Mouse (Mus musculus): ENCODE data around the gene Gjb5.

The Gjb5 gene

GRCm38 (mm10) chr4:127358018-127358417, at the start of gene Gjb5:
TSS of gene Gjb5 (minus strand) at chr4:127358181.
- DNase-seq: peak; percentile 5

GRCm38 (mm10) chr4:127402614-127403013, 44.6 kb upstream of the Gjb5 start:
- DNase-seq: no peak

- no peak for DNase-seq
Observed at GRCm38 (mm10) chr4:127402166-127402565, 44.2 kb upstream of the Gjb5 start.

DNA sequence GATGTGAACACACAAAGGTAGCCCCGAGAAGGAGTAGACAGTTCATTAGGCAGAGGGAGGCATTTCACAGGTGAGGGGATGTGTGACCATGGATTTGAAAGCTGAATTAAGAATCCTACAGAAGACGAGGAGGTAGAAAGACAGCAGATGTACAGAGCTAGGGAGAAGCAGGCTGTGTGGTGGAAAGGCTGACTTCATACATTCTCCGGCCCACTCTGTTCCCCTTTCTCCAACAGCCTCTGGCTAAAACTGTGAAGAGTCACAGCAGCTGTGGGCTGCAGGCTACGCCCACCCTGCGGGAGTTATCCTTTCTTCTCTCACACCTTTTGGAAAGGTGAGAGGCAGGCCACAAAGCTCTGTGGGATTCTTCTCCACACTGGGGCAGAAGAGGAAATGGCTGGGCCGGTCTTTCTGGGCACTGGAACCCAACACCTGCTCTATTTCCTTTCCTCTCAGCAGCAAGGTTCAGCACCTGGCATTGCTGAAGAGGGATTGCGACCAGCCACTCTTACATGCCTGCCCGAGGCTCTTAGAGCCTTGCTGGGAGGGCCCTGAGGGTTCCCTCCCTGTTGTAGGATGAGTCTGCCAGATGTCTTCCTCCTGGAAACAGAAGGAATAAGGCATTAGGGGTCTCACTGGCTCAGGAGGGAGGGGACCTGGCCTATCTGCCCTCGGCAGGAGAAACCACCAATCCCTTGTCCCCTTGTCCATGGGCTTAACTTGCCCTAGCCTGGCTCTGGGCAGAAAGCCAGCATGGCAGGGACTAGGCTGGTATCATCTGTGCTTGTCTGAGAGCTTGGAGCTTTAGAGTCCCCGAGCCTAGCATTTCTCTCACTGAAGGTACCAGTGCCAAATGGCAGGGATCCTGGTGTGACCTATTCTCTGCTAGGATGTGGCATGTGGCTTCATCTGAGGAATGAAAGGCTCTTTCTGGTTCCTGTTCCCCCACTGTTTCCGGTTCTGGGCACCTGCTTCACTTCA, 42.5 kb upstream of the Gjb5 start:
- DNase-seq: no peak

GRCm38 (mm10) chr4:127395591-127395990, 37.6 kb upstream of the Gjb5 start:
- no peak for DNase-seq

DNA sequence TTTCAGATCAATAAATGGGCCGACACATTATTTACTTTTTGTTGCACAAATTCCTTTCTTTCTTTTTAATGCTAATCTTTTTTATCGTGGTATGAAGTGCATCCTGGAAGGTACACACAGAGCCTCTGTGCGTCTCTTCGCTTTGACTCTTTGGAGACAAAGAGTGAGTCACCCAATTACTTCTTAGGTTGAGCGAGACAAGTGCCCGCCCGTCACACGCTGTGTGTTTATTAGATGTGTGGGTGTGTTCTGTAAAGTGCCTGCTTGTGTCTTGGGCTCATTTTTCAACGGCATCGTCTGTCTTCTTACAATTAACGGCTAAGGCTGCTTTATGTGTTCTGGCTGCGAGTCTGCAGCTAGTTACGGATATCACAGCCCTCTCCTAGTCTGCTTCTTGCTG, 31.7 kb upstream of the Gjb5 start:
- DNase-seq: no peak

DNA sequence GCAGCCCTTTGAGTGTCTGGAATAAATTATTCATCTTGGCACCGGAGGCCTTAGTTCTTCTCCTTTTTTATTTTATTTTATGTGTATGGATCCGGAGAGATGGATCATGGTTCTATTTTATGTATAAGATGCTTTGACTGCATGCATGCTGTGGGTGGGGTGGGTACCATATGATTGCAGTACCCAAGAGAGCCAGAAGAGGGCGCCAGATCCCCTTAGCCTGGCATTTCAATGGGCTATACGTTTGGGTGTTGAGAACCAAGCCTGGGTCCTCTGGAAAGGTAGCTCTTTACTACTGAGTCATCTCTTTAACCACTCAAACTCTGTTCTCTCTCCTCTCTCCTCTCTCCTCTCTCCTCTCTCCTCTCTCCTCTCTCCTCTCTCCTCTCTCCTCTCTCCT, 19.4 kb upstream of the Gjb5 start:
- no peak for DNase-seq

DNA sequence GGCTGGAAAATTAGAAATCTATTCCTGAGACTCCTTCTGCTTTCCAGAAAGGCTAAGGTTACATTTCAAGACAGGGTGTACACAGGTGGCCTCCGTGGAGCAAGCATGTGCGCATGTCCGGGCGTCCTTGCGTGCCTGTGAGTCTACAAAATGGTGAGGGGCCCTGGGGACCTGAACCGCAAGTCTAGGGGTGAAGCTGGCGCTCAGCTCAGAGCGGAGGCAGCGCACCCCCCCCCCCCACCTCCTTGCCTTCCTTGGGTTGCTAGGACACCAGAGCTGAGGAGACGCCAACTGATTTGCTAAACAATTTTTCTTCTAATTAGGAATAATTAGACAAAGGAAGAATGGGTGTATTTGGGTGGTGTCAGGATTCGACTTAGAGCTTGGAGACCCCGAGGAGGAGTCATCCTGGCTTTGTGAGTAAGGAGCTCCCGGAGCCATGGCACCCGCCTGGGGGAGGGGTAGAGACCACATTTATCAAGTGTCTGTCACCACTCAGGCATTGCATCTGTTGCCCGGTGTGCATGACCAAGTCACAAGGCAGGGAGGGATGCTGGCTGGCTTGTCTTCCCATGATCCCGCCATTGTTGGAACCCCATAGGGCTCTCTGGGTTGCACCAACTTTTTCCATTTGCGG, 17.7 kb upstream of the Gjb5 start:
- no peak for DNase-seq

DNA sequence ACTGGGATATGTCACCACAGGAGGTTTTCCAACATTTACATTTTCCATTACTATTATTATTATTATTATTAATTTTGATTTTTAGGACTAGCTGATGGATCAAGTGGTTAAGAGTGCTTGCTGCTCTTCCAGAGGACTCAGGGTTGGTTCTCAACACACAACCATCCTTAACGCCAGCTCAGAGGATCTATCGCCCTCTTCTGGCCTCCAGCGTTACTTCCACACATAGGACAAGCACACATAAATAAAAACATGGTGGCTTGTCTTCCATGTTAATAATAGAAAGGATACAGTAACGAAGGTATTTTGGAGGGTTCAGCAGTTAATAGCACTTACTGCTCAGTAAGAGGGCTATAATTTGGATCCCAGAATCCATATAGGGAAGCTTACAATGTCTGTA, 16.7 kb upstream of the Gjb5 start:
- DNase-seq: no peak

- peak; percentile 8 for DNase-seq
Observed at GRCm38 (mm10) chr4:127373491-127373890, 15.5 kb upstream of the Gjb5 start.

DNA sequence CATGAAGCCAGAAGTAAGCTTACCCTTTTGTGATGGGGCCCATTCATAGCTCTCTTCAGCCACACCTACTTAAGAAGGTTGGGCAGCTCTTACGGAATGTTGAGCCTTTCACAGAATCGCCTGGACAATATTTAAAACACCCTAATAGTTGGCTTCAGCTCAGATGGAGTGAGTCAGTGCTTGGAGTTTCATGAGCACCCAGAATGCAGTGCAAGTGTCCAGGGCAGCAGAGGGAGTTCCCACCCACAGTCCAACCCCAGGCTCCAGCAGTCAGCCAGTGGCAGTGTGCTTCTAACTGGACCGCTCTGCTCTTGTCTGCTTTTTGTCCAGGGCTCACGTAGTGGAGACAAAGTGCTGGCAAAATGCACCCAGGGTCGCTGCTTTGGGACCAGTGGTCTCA, 13.6 kb upstream of the Gjb5 start:
- DNase-seq: no peak

DNA sequence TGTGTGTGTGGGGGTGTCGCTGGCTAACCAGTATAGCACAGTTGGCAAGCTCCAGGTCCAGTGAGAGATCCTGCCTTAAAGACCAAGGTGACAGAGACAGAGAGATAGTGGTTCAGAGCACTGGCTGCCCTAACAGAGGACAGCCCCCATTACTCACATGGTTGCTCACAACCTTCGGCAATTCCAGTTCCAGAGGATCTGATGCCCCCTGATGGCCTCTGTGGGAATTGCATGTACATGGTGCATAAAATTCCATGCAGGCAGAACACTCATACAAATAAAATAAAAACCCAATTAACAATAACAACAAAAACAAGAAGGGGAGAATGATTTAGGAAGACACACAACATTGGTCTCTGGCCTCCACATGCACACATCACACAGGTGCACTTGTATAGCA, 12.5 kb upstream of the Gjb5 start:
- no peak for DNase-seq

DNA sequence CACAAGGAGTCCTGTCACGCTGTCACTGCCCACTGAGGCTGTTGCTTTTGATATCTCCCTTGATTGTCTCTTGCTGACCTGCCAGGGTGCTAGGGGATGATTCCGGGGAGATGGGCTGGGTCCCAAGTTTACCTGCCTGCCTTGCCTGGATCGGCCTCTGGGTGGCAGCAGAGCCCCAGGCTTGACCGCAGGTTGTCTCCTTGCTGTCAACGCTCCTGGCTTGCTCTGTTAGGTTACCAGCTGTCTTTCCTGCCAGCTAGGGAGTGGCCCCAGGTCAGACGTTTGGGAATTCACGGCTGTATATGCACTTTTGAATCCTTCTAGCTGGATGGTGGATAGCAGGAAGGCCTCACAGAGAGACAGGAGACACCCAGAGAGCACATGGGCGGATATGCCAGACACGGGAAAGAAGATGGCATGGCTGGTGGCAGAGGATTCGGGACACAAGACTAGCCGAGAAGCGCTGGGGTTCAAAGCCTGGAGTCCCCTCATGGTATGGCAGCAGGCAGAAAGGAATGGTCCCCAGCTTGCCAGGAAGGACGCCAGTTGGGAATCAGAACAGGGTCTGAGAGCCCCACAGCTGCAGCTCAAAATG, 10.5 kb upstream of the Gjb5 start:
- DNase-seq: peak; percentile 64

GRCm38 (mm10) chr4:127365834-127366233, 7.9 kb upstream of the Gjb5 start:
- no peak for DNase-seq

DNA sequence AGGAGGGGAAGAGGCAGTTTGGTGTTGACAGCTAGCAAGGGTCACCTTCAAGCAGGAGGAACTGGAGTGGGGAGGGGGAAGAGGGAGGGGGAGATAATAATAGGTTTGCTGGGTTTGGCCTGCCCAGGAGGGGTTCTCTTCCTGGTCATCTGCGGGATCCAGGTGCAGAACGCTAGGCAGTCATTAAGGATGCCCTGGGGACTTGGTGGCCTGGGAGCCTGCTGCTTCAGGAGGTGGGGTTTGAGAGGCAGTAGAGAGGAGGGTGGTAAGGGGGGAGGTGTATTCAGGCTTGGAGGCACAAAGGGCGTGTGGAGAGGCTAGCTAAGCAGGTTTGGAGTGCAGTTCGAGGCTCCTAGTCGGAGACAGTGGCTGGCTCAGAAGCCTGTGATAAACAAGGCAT, 7.5 kb upstream of the Gjb5 start:
- no peak for DNase-seq

DNA sequence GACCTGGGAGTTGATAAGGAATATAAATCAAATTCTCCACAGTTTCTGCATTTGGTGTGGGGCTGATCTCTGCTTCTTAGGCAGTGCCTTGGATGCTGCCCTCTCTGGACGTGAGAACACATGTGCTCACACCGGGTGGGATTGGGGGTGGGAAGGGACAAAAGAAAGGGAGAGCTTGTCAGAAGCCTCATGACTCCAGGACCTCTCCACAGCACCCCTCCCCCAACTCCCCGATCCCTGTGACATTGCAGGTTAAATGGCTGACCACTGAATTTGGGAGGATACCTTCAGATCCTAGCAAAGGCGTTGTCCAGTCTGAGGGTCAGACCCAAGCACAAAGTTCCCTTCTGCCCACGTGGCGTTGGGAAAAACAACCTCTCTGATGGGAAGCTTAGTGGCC, 6.5 kb upstream of the Gjb5 start:
- no peak for DNase-seq

- DNase-seq: no peak
Observed at GRCm38 (mm10) chr4:127363331-127363730, 5.3 kb upstream of the Gjb5 start.

DNA sequence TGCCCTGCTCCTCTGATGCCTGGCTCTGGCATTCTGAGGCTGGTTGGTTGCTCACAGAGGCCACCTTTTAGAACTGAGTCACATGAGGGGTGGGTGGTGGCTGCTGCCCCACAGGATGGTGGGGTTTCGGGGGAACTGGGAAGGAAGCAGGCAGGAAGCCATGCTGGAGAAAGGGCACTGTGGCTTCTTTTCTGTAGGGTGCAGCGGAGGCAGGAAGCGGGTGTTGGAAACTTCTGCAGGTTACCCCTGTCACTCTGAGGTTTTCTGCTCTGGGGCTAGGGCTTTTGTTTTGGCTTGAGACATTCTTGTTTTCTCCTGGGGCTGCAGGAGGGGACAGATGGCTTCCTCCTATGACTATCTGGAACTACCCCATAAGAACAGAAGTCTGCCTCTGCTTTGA, 4.5 kb upstream of the Gjb5 start:
- no peak for DNase-seq

GRCm38 (mm10) chr4:127354506-127355485, 3.2 kb downstream of the Gjb5 start:
- peak; percentile 59 for DNase-seq

DNA sequence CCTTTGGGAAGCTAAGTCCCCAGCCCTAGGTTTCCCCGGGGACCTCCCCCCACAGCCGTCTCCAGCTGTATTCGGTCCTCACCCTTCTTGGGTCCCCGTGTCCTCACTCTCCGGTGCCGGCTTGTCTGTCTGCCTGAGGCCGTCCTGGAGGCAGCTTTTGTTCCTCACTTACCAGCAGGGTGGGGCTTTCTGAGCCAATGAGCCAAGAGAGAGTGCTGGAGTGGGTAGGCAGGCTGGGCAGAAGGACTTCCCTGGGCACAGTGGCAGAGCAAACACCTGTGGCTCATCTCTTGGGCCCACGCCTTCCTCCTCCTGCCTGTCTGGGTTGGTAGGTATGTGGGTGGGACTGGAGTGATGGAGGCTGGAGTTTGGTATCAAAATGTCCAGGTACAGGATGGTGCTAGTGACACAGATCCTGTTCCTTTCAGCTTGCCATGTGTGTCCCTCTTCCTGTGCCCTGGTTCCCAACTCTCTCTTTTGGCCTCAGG, 4.0 kb downstream of the Gjb5 start, which contains the start of gene Gjb4:
Gjb4 (minus strand) TSS at position 131 of the 488 bp plus-strand sequence.
- DNase-seq: no peak

- no peak for DNase-seq
Observed at GRCm38 (mm10) chr4:127352594-127352993, 5.4 kb downstream of the Gjb5 start.
